Mouse (Mus musculus) ovary, adult 18-20 months (tissue): ENCODE data around the gene Ptpre.
"Not testable (repeated sequence)": the region's sequence is repeated elsewhere in the genome, so short reads cannot be mapped to it uniquely, and the experiment has no call there.

Experiments used
- DNase-seq: peaks from one replicate; pipeline ENCODE4 v3.0.0; 2022; ENCODE audit warnings: low spot score, mixed read lengths

Gene Ptpre

GRCm38 (mm10) chr7:135605002-135605803 is 67.9 kb downstream of the Ptpre start:
- DNase-seq, result no peak

- DNase-seq, result no peak
Measured at GRCm38 (mm10) chr7:135605804-135606072, 68.5 kb downstream of the Ptpre start.

GRCm38 (mm10) chr7:135608208-135608607 is 70.9 kb downstream of the Ptpre start:
- DNase-seq, result peak; percentile 35

- DNase-seq, result no peak
Measured at GRCm38 (mm10) chr7:135609028-135609427, 71.7 kb downstream of the Ptpre start.

GRCm38 (mm10) chr7:135609655-135610054 is 72.4 kb downstream of the Ptpre start:
- no peak for DNase-seq

- DNase-seq, result no peak
Measured at GRCm38 (mm10) chr7:135612276-135612675, 75.0 kb downstream of the Ptpre start.

GRCm38 (mm10) chr7:135612801-135613200 is 75.5 kb downstream of the Ptpre start:
- DNase-seq, result no peak

GRCm38 (mm10) chr7:135613380-135613779 is 76.1 kb downstream of the Ptpre start:
- DNase-seq, result no peak

GRCm38 (mm10) chr7:135614892-135615291 is 77.6 kb downstream of the Ptpre start:
- DNase-seq, result no peak

- not testable (repeated sequence) for DNase-seq
Measured at GRCm38 (mm10) chr7:135616479-135616878, 79.2 kb downstream of the Ptpre start.

- DNase-seq, result no peak
Measured at GRCm38 (mm10) chr7:135617776-135618175, 80.5 kb downstream of the Ptpre start.

- DNase-seq, result no peak
Measured at GRCm38 (mm10) chr7:135621649-135622048, 84.4 kb downstream of the Ptpre start.

GRCm38 (mm10) chr7:135622241-135622640 is 85.0 kb downstream of the Ptpre start:
- no peak for DNase-seq

GRCm38 (mm10) chr7:135624854-135625253 is 87.6 kb downstream of the Ptpre start:
- no peak for DNase-seq

GRCm38 (mm10) chr7:135628363-135628762 is 91.1 kb downstream of the Ptpre start:
- no peak for DNase-seq

GRCm38 (mm10) chr7:135629019-135629418 is 91.7 kb downstream of the Ptpre start:
- DNase-seq, result no peak

GRCm38 (mm10) chr7:135631776-135632552 is 94.7 kb downstream of the Ptpre start:
- peak; percentile 41 for DNase-seq

- no peak for DNase-seq
Measured at GRCm38 (mm10) chr7:135632716-135633258, 95.5 kb downstream of the Ptpre start.

- no peak for DNase-seq
Measured at GRCm38 (mm10) chr7:135634851-135635624, 97.8 kb downstream of the Ptpre start.

- DNase-seq, result no peak
Measured at GRCm38 (mm10) chr7:135637406-135637980, 100.2 kb downstream of the Ptpre start.

- no peak for DNase-seq
Measured at GRCm38 (mm10) chr7:135639361-135639760, 102.1 kb downstream of the Ptpre start.
